Mouse (Mus musculus): ENCODE data around the gene Npw.
A peak's percentile ranks its signal among the peaks of the same experiment; 100 is the strongest.

Gene Npw

DNA sequence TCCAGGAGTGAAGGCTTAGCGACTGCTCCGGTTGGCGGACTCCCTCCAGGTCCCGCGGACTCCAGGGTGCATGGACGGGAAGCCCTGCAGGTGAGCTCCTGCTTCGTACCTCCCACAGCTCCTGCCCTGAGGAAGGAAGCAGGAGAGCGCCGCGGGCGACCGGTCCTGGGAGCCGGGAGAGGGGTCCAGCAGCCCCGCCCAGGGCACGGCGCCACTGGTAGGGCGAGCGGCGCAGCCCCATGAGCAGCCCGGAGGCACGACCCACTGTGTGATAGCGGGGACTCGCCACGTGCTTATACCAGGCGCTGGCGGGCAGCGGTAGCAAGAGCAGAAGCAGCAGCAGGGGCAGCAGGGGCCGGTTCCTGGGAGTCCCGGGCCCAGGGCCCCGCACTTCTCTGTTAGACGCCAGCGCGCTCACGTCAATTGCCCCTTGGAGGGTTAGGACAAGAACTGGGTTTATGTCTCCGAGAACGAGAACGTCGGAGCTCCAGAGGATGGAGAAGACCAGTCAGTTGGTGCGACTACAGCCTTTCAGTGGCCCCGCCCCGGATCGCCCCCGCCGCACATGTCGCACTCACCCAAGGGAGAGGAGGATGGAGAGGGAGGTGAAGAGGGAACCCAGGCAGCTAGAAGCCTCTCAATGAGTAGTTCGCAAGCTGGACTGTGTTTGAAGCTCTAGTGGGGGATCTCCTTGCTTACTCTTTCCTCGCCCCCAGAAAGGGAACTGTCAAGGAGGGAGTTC lies at the start of gene Npw:
Npw (minus strand) TSS at position 441 of the 742 bp plus-strand sequence.
- DNase-seq (ENCODE audit: low spot score): peak; percentile 49

DNA sequence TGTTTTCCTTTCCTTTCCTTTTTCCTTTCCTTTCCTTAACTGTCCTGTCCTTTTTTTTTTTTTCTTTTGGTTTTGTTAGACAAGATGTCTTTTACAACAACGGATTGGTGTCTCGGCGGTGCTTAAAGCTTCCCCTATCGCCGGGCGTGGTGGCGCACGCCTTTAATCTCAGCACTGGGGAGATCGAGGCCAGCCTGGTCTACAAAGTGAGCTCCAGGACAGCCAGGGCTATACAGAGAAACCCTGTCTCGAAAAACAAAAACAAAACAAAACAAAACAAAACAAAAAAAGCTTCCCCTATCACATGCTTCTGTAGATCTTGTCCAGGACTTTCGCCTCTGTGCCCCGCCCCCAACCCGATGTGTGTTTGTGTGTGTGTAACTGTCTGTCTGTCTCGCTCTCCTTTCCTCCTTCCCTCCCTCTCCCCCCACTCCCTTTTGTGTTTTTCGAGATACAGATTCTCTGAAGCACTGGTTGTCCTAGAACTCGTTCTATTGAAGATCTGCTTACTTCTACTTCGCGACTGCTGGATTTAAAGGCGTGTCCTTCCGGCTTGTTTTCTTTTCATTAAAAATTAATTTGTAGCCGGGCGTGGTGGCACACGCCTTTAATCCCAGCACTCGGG lies 49.7 kb upstream of the Npw start:
- no peak for DNase-seq (ENCODE audit: low spot score)

DNA sequence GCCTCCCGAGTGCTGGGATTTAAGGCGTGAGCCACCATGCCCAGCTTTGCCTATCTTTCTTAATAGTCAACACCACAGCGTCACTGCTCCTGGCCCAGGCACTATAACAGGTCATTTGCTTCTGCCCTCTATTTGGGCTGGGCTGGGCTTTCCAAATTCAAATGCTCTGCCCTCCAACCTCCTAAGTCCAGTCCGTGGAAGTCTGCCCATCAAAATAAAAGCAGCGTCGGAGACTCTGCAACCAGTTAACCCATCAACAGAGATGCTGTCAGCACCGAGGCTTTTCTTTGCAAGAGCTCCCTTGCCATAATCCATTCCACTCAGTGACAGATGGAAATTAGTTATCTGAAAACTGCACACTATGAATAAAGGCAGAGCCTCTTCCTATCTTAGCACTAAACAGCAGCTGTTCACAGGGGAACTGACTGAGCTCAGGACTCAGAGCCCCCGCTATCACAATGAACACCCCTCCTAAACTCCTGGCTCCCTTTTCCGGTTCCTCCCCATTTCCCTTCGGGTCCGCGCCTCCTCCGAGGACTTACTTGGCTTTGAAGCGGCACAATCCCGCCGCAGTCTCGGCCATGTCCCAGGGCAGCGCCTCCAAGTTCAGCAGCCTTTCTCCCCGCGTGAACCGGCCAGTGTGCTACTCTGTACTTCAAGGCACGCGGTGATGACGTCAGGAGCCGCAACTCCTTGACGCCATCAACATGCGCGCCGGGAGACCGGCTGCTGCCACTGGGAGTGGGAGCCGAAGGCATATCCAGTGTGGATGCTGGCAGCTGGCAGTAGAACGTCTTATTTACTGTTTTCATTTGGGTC lies 48.9 kb upstream of the Npw start, which contains the start of gene Tbl3:
Tbl3 (minus strand) TSS at position 679 of the 819 bp plus-strand sequence.
- peak; percentile 95 for DNase-seq (ENCODE audit: low spot score)

GRCm38 (mm10) chr17:24705821-24706220 lies 47.6 kb upstream of the Npw start:
- no peak for DNase-seq (ENCODE audit: low spot score)

- DNase-seq (ENCODE audit: low spot score): no peak
These were observed 43.0 kb upstream of the Npw start for GRCm38 (mm10) chr17:24701251-24701650.

GRCm38 (mm10) chr17:24699473-24699872 lies 41.2 kb upstream of the Npw start:
- no peak for DNase-seq (ENCODE audit: low spot score)

- DNase-seq (ENCODE audit: low spot score): no peak
These were observed 40.5 kb upstream of the Npw start for GRCm38 (mm10) chr17:24698715-24699114.

GRCm38 (mm10) chr17:24697985-24698384 lies 39.7 kb upstream of the Npw start:
- no peak for DNase-seq (ENCODE audit: low spot score)

DNA sequence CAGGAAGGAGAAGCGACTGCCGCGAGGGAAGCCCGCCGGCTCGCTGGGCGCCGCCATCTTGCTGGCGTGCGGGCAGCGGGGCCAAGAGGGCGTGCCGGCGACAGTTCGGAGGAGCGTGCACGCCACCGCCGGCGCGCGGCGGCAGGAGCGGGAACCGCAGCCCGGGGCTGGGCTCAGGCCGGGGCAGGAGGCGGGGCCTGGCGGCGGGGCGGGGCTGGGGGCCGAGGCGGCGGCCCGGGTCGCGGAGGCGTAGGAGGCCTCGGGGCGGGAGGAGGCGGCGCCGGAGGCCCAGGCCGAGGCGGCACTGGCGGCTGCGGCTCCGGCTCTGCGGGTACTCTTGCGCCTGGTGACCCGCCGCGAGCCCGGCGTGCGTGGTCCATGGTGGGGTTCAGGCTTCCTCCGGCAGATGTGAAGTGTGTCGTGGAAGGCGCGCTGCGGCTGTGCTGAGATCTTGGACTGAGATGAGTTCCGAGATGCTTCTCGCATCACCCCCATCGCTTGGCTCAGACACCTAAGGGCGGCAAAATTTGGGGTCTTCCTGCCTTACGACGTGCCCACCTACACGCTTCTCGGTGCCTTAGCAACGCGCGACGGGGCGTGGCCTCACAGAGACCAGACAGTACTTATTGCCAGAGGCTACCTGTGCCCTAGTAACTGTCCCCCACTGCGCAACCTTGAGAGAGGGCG lies 37.9 kb upstream of the Npw start, which contains the start of the genes Gfer and Noxo1:
Gfer (minus strand) TSS at position 146 of the 687 bp plus-strand sequence.
Noxo1 (plus strand) TSS at position 224 of the 687 bp plus-strand sequence.
- DNase-seq (ENCODE audit: low spot score): peak; percentile 87

- no peak for DNase-seq (ENCODE audit: low spot score)
These were observed 37.2 kb upstream of the Npw start for GRCm38 (mm10) chr17:24695326-24696010.

DNA sequence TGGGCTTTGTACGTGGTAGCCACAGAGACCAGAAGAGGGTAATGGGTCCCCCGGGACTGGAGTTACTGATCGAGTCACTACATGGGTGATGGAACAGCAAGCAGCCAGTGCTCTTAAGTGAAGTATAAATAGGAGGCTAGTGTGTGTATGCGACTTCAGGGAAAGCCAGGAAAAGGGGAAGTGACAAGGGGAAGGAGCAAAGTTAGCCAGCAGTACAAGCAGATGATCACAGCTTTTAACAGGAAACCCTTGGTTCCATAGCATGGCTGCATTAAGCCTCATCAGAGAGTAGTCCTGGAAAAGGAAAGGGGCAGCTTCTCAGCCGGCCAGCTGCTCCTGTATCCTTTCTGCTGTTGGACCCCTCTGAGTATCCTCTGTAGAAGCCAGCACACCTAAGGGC lies 34.1 kb upstream of the Npw start:
- no peak for DNase-seq (ENCODE audit: low spot score)

GRCm38 (mm10) chr17:24689251-24690081 lies 31.2 kb upstream of the Npw start, which contains the start of gene Syngr3:
Gene Syngr3, minus strand, starts transcription at chr17:24689955.
- peak; percentile 49 for DNase-seq (ENCODE audit: low spot score)

- no peak for DNase-seq (ENCODE audit: low spot score)
These were observed 29.3 kb upstream of the Npw start for GRCm38 (mm10) chr17:24687599-24687998.

DNA sequence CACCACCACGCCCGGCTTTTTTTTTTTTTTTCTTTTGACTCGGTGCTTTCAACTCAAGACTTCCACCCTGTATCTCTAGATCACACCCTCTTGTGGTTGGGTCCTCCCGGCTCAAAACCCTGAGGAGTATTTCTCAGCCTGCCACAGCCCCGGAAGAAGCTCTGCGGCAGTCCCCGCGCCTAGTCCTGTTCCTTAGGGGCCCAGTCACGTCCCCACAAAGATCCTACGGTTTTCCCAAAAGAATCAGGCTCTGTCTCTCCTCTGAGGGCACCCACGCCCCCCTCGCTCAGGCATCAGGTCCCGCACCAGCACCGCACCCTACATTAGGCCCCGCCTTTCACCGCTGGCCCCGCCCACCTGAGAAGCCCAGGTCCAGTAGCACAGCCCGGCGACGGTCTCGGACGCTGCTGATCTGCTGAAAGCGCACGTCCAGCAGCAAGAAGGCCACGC lies 28.9 kb upstream of the Npw start:
- DNase-seq (ENCODE audit: low spot score): peak; percentile 41

GRCm38 (mm10) chr17:24686514-24686913 lies 28.3 kb upstream of the Npw start:
- no peak for DNase-seq (ENCODE audit: low spot score)

- no peak for DNase-seq (ENCODE audit: low spot score)
These were observed 19.3 kb upstream of the Npw start for GRCm38 (mm10) chr17:24677500-24678080.

- no peak for DNase-seq (ENCODE audit: low spot score)
These were observed 18.6 kb upstream of the Npw start for GRCm38 (mm10) chr17:24676877-24677276.

DNA sequence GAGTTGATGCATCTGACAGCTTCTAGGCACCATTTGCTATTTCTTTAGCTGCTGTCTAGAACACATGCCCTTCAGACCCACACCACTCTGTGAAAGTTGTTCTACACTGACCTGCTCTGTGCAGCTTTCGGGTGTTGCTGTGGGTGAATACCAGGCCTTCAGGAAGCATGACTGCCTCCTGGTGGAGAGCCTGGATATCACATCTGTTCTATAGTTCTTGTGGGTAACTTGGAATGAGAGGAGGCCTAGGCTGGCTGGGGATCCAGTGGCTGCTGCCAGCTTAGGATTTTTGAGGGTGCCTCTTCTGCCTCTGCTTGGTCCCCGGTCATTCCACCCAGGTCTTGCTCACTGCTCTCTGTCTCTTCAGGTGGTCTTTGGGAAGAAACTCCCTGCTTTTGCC lies 17.9 kb upstream of the Npw start:
- DNase-seq (ENCODE audit: low spot score): peak; percentile 86

DNA sequence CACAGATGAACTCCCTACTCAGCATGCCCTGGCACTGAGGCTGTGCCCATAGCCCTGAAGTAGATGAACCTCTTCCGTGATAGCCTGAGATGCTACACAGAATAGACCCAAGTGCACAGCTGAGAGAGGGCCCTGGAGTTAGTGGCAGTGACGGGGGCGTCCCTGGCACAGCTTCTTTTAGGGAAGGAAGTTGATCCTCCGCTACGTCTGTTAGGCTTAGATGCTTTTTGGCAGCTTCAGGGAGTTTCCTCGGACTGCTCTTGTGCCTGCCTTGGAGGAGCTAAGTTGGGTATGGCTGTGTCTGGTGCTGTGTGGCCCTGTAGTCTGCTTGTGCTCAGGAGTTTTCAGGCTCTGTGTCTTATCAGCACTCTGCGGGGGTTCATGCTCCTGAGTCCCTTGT lies 16.0 kb upstream of the Npw start:
- DNase-seq (ENCODE audit: low spot score): no peak

DNA sequence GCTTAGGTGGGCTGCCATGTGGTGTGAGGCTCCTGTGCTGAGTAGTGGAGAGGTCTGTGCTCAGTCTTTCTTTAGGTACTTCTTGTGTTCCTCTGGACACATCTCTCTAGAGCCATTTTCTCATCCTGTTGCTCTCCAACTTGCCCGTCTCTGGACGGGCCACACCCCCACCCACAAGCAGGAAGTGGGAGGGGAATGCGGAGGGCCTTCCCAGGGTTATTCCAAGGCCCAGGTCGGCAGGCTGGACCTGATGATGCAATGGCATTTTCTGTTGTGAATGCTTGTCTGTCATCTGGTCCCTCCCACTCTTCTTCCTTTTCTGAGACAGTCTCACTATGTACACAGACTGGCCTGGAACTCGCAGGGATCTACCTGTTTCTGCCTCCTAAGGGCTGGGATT lies 13.9 kb upstream of the Npw start:
- DNase-seq (ENCODE audit: low spot score): no peak

All from retina, embryonic 14.5 days (tissue).